Mouse (Mus musculus) bone marrow macrophage, adult 2 months (primary cell): Measurements from ENCODE around the gene Slc1a5. TPM values are rescaled to one million over a fixed set of nuclear protein-coding genes. Genes with fewer than 3 reads are reported as not detected.

Source experiments
- H3K27ac ChIP-seq: 2 replicates; pipeline ENCODE4 v1.5.1; 2012; ENCODE audit warnings: low read depth, low read length; ENCODE audit not compliant: insufficient read depth
- H3K4me1 ChIP-seq: 2 replicates; pipeline ENCODE4 v1.6.1; 2012; ENCODE audit warnings: low read length; ENCODE audit not compliant: control insufficient read depth, insufficient read depth
- H3K4me3 ChIP-seq: 2 replicates; pipeline ENCODE4 v1.5.1; 2012; ENCODE audit warnings: mild to moderate bottlenecking, low read length, moderate library complexity; ENCODE audit not compliant: insufficient read depth
- CTCF ChIP-seq: IDR thresholded peaks from 2 replicates; pipeline ENCODE4 v1.5.1; 2012; ENCODE audit warnings: low read depth, mild to moderate bottlenecking, low read length, moderate library complexity
- POLR2A ChIP-seq: IDR thresholded peaks from 2 replicates; pipeline ENCODE4 v1.6.1; 2012; ENCODE audit warnings: mild to moderate bottlenecking, low read depth, low read length, borderline replicate concordance
- polyA plus RNA-seq: library from polyadenylated mRNA; stranded (reverse); fragments of >200 nt; gene quantifications from 2 replicates; pipeline ENCODE4 v1.2.4, GENCODE M21; 2012; ENCODE audit not compliant: missing spikeins, insufficient read depth, insufficient read length

Slc1a5 gene
- 24.9 and 25.0 TPM in 2 replicates for polyA plus RNA-seq

DNA sequence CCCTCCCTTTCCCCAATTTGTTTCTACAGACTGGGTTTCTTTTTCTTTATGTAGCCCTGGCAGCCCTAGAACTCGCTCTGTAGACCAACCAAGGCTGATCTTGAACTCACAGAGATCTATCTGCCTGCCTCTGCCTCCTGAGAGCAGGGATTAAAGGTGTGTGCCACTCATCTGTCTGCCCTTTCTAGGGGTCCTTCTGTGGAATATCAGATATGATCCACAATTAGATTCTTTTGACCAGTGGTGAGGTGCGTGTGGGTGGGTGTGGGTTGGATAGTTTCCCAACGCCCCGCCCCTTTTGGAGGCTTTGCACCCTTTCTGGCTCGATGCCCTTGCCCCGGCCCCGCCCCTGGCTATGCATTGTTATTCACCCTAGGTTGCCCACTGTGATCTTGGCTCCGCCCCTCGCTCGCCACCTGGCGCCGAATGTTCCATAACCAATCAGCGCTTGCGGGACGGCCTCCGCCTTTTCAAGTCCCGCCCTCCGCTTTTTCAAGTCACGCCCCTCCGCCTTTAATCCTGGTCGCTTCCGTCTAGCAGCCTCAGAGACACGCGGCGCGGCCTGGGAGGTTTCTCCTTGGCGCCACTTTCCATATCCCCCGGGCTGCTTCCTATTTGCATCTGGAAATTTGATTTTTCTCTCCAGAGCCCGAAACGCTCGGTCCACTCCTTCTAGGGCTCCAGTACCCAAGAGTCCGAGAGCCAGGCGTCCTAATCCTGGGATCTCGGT, at the start of gene Slc1a5:
Slc1a5 (plus strand) TSS at position 516 of the 730 bp plus-strand sequence.
- H3K4me1 ChIP-seq, result peaks cover 13% of the 10 kb centered on the region
- TF ChIP-seq POLR2A (peak; percentile 99), CTCF (no peak)
- peak within 1 kb of the TSS; percentile 52 for H3K27ac ChIP-seq
- H3K4me3 ChIP-seq, result peak within 1 kb of the TSS; percentile 91

DNA sequence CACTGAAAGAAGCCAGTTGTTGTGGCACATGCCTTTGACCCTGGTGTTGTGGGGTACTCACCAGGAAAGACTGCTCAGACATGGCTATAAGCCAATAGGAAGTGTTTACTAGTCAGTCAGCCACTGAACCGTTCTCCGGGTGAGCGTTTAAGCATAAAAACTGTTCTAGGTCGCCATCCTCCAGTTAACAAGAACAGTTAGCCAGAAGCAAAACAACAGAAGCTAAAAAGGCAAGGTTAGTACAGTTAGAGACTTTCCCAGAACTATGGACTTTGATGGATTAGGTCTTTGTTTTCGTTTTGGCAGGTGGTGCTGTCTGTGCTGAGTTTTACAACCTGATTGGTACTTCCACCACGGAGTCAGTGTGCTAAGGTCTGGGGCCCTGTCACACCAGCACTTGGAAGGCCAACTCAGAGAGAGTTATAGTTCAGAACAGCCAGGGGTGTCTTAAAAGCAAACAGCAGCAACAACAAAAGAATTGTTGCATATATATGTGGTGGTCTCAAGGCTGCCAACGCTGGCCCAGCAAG, 49.2 kb upstream of the Slc1a5 start:
- TF ChIP-seq CTCF (no peak), POLR2A (no peak)
- no peak overlapping the region for H3K27ac ChIP-seq

GRCm38 (mm10) chr7:16737606-16738072, 43.5 kb upstream of the Slc1a5 start:
- Histone ChIP-seq H3K4me3 (peak overlapping the region; percentile 27; the same call in 1 of the 2 replicates), H3K27ac (no peak overlapping the region), H3K4me1 (peaks cover 14% of the 10 kb centered on the region)
- TF ChIP-seq POLR2A, result no peak
- no peak for TF ChIP-seq CTCF

More for the DNA sequence above, 49.2 kb upstream of the Slc1a5 start:
- H3K4me1 ChIP-seq, result peaks cover 12% of the 10 kb centered on the region
- no peak overlapping the region for H3K4me3 ChIP-seq

DNA sequence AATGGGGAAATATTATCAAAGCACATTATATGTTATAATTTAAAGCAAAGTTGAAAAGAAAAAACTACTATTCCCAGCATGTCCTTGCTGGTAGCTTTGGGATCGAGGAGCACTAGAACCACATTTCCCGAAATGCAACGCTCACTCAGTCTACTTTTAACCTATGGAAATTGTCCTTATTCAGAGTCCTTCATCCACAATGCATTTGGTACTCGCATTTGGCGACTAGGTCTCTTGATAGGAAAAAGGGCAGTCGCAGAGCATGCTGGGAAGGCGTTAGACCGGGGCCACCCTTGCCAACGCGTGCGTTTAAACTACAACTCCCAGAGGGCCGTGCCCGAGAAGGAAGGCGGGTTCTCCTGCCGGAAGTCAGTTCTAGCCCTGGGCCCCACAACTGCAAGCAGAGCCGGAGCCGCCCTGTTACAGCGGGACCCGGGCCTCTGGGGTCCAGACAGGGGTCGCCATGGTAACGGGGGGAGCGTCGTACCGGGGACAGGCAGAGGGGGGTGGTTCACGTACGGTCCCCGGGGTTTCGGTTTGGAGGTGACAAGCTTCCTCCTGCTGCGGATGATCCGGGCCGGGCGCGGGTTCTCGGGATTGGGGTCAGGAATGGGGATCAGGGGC, 43.0 kb upstream of the Slc1a5 start, which contains the start of gene Ap2s1:
Ap2s1 (plus strand) TSS at position 338 of the 624 bp plus-strand sequence.
- TF ChIP-seq CTCF (no peak), POLR2A (0 out of 2 replicates have a peak, but pooled peaks have one; percentile 61)
- Histone ChIP-seq H3K27ac (peak within 1 kb of the TSS; percentile 72), H3K4me1 (peaks cover 14% of the 10 kb centered on the region), H3K4me3 (peak within 1 kb of the TSS; percentile 92)

- peaks cover 14% of the 10 kb centered on the region for H3K4me1 ChIP-seq
- H3K4me3 ChIP-seq, result peak overlapping the region; percentile 92
- peak overlapping the region; percentile 72 for H3K27ac ChIP-seq
- TF ChIP-seq POLR2A, result no peak
- TF ChIP-seq CTCF, result no peak
Observed at GRCm38 (mm10) chr7:16739056-16739604, 42.0 kb upstream of the Slc1a5 start.

DNA sequence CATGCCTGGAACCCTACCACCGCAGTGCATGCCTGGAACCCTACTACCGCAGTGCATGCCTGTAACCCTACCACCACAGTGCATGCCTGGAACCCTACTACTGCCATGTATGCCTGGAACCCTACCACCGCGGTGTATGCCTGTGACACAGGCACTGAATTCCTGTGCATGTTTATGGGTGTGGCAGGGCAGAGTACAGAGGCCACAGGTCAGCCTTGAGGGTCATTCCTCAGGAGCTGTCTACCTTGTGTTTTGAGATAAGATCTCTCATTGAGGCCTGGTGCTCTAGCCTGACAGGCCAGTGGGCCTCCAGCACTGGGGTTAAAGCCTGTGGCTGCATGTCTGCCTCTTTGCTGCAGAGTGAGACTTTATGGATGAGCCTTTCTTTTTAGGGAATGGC, 35.8 kb upstream of the Slc1a5 start:
- no peak for TF ChIP-seq POLR2A
- no peak for TF ChIP-seq CTCF
- no peak overlapping the region for H3K4me3 ChIP-seq
- H3K27ac ChIP-seq, result no peak overlapping the region
- peaks cover 4% of the 10 kb centered on the region for H3K4me1 ChIP-seq

DNA sequence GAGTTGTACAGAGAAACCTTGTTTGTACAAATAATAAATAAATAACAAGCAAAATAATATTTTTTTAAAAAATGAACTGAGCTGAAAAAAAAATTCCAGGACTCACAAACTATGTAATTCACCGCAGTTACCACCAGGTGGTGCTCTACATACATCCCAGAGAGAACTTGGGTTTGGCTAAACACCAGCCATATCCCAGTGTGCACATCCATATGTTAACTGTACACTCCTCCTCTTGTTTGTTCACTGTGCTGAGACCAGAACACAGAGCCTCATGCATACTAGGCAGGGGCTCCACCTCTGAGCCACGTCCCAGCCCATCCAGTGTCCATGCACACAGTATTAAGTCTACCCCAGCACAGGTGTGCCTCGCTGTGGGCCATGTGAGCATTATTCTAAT, 35.0 kb upstream of the Slc1a5 start:
- Histone ChIP-seq H3K27ac (no peak overlapping the region), H3K4me3 (no peak overlapping the region), H3K4me1 (no peaks in the 10 kb centered on the region)
- TF ChIP-seq CTCF (peak; percentile 45; the same call in 1 of the 2 replicates), POLR2A (no peak)

DNA sequence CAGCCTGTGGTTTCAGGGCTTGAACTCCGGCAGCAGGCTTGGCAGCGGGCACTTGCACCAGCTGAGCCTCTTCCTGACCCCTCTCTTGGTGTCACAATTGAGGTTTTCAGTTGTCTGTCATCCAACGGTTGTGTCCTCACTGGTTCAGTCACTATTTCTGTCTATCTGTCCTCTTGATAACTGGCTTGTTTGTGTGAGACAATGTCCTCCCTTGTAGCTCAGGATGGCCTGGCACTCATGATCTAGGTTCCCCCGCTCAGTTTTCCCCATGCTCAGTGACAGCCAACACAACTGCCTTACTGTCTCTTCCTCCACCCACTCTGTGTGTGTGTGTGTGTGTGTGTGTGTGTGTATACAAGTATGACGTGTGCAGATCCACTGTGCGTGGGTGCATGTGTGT, 33.5 kb upstream of the Slc1a5 start:
- H3K4me1 ChIP-seq, result no peaks in the 10 kb centered on the region
- no peak overlapping the region for H3K27ac ChIP-seq
- TF ChIP-seq POLR2A (no peak), CTCF (no peak)
- no peak overlapping the region for H3K4me3 ChIP-seq

DNA sequence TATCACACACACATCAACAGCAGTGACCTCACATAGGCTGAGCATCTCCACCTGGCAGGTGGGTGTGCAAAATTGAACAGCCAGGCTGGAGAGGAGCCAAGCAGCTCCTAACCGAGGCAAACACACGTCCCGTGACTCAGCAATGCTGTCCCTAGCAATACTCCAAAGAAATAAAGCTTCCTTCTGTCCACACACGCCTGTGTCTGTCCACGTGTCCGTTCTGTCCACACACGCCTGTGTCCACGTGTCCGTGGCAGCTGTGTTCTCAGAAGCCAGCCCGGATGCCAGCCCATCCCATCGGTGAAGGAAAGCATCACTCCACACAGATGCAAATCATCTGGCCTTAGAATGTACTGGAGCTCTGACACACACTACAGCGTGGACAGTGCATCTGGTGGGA, 29.1 kb upstream of the Slc1a5 start:
- no peaks in the 10 kb centered on the region for H3K4me1 ChIP-seq
- no peak overlapping the region for H3K27ac ChIP-seq
- TF ChIP-seq POLR2A, result no peak
- no peak for TF ChIP-seq CTCF
- no peak overlapping the region for H3K4me3 ChIP-seq

DNA sequence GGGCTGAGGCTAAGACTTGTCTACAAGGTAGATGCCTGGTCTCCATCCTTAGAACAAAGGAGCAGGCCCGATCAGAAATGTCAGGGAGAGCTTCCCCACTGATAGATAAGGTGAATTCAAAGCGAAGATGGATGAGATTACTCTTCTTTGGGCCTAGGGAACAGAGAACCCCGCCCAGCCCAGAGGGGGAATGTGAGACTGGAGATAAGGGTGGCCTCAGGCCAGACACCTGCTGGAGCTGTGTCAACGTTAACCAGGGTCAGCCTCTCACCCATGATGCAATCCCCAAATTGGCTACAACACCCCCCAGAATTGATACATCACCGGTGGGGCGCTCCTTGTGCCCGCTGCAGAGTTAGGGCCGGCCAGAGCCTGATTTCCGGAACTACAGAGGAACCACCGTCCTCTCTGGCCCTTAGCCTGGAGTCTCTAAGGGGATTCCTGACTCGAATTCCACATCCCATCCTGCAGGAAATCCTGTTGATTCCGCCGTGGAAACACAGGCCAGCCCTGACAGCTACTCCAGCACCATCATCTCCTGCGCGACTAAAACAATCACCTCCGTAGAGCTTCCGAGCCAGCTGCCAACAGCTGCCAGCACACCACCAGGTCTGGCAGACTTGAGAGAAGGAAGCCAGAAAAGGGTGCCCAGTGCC, 25.6 kb upstream of the Slc1a5 start:
- Histone ChIP-seq H3K27ac (no peak overlapping the region), H3K4me1 (no peaks in the 10 kb centered on the region), H3K4me3 (no peak overlapping the region)
- TF ChIP-seq POLR2A, result no peak
